Mouse (Mus musculus) liver, embryonic 11.5 days (tissue): ENCODE measurements around the gene Ubl3. TPM values are rescaled to one million over a fixed set of nuclear protein-coding genes. Genes with fewer than 3 reads are reported as not detected.

ENCODE experiments used
- ATAC-seq: fragments of 200-750 bp; cut with Nextera tagmentation; replicated peaks from 2 replicates; pipeline ENCODE4 v1.8.0; 2017; ENCODE audit warnings: moderate number of reproducible peaks, mild to moderate bottlenecking, moderate TSS enrichment, moderate library complexity; ENCODE audit not compliant: low FRiP score
- DNase-seq: peaks from one replicate; pipeline ENCODE4 v3.0.0-alpha.2; 2017; ENCODE audit warnings: low spot score
- H3K27ac ChIP-seq: fragments of 300-500 bp; sonication (generic); 2 replicates; pipeline ENCODE4 v1.5.1; 2014; ENCODE audit warnings: mild to moderate bottlenecking, low read depth, low read length, control low read depth
- H3K27me3 ChIP-seq: fragments of 300-500 bp; sonication (generic); replicated peaks from 2 replicates; pipeline ENCODE4 v1.6.1; 2014; ENCODE audit warnings: low read length, mixed read lengths; ENCODE audit not compliant: control insufficient read depth, insufficient read depth
- H3K36me3 ChIP-seq: fragments of 300-500 bp; sonication (generic); 2 replicates; pipeline ENCODE4 v1.6.1; 2014; ENCODE audit warnings: mild to moderate bottlenecking, low read length, moderate library complexity, mixed read lengths; ENCODE audit not compliant: control insufficient read depth, insufficient read depth
- H3K4me1 ChIP-seq: fragments of 300-500 bp; sonication (generic); replicated peaks from 2 replicates; pipeline ENCODE4 v1.6.1; 2014; ENCODE audit warnings: low read length, mixed read lengths; ENCODE audit not compliant: control insufficient read depth, insufficient read depth
- H3K4me2 ChIP-seq: fragments of 300-500 bp; sonication (generic); 2 replicates; pipeline ENCODE4 v1.6.1; 2014; ENCODE audit warnings: mild to moderate bottlenecking, control low read depth, moderate library complexity
- H3K4me3 ChIP-seq: fragments of 300-500 bp; sonication (generic); 2 replicates; pipeline ENCODE4 v1.5.1; 2014; ENCODE audit warnings: low read depth, low read length, control low read depth
- H3K9ac ChIP-seq: fragments of 300-500 bp; sonication (generic); 2 replicates; pipeline ENCODE4 v1.6.1; 2014; ENCODE audit warnings: low read depth, low read length, control low read depth
- H3K9me3 ChIP-seq: fragments of 300-500 bp; sonication (generic); 2 replicates; pipeline ENCODE4 v1.6.1; 2016; ENCODE audit warnings: low read length, inconsistent platforms, mixed read lengths; ENCODE audit not compliant: control insufficient read depth
- WGBS: fragments of 180-500 bp; shearing (Covaris S2); extraction: QIAGEN DNeasy Blood & Tissue Kit; methylation state at CpG from one replicate; pipeline ENCODE4 v1.1.7; 2014; 5-methylcytosine and 5-hydroxymethylcytosine counted together
- polyA plus RNA-seq: library from polyadenylated mRNA; unstranded; fragments of >200 nt; fragmentation: Nextera tagmentation; extraction: Ambion mirVana; gene quantifications from 2 replicates; pipeline ENCODE4 v1.2.1, GENCODE M21; 2014

Ubl3 gene
- polyA plus RNA-seq, 1 experiment from 2014 or later = 43.1 TPM

GRCm38 (mm10) chr5:148526631-148527030, 26.0 kb downstream of the Ubl3 start:
- Histone ChIP-seq H3K4me2 (no peak overlapping the region), H3K4me1 (no peaks in the 10 kb centered on the region; the same call in 1 of the 2 replicates), H3K27me3 (no peaks in the 10 kb centered on the region), H3K27ac (no peak overlapping the region), H3K9me3 (no peaks in the 10 kb centered on the region), H3K9ac (no peak overlapping the region), H3K4me3 (no peak overlapping the region), H3K36me3 (no peaks in the 10 kb centered on the region)
- no peak for DNase-seq
- ATAC-seq = no peak
- WGBS = 90% methylated on average over 8 of the region's 8 CpGs

DNA sequence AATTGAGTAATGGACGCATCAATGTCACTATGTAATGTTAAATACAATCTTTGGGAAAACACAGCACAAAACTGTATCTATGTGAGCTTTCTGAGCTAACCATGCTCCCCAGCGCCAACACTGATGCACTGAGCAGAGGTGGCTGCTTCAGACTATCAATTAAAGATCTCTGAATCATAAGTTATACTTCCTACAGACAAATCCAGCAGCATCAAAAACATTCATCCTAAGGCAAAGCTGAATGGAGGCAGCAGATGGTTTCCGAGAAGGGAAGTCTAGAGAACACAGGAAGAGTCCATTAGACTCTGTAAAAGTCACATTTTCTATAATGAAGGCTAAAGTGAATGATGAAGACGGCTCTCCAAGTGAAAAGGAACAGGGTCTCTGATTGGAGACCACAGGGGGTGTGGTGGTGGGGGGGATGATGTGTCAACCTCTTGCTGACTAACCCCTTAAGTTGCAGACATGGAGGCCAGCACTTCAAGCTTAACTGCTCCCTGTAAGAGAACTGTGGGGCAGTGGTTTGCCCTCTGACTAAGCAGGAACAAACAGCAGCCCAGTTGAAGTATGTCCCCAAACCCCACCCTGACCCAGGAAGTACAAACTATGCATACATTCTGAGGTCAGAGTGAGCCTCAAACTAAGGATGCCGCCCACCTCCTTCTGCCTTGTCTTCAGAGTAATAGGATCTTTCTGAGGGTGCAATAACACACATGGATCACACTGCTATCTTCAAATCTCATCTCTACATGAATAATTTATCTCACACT, 29.2 kb downstream of the Ubl3 start:
- no peak for ATAC-seq
- Histone ChIP-seq H3K9me3 (no peaks in the 10 kb centered on the region), H3K9ac (no peak overlapping the region), H3K4me2 (no peak overlapping the region), H3K36me3 (no peaks in the 10 kb centered on the region), H3K4me1 (no peaks in the 10 kb centered on the region; the same call in 1 of the 2 replicates), H3K27me3 (no peaks in the 10 kb centered on the region), H3K27ac (no peak overlapping the region), H3K4me3 (no peak overlapping the region)
- WGBS = 76% methylated on average over 5 of the region's 5 CpGs
- no peak for DNase-seq

DNA sequence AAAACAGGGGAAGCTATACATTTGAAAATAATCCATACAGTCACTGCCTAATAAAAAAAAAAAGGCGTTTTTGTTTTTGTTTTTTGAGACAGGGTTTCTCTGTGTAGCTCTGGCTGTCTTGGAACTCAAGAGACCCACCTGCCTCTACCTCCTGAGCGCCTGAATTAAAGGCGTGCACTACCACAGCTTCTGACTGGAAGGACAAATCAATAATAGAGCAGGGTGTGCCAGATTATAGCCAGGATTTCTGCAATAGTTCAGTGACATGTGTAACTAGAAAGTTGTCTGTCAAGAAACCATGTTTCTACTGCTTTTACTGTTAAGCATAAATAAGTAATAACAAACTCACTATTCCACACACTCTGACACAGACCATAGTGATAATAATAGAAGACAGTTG, 30.2 kb downstream of the Ubl3 start:
- Histone ChIP-seq H3K9ac (no peak overlapping the region), H3K36me3 (no peaks in the 10 kb centered on the region), H3K4me1 (no peaks in the 10 kb centered on the region; the same call in 1 of the 2 replicates), H3K9me3 (no peaks in the 10 kb centered on the region), H3K4me3 (no peak overlapping the region), H3K27me3 (no peaks in the 10 kb centered on the region), H3K27ac (no peak overlapping the region), H3K4me2 (no peak overlapping the region)
- DNase-seq = no peak
- 77% methylated on average over 3 of the region's 3 CpGs for WGBS
- ATAC-seq = no peak

DNA sequence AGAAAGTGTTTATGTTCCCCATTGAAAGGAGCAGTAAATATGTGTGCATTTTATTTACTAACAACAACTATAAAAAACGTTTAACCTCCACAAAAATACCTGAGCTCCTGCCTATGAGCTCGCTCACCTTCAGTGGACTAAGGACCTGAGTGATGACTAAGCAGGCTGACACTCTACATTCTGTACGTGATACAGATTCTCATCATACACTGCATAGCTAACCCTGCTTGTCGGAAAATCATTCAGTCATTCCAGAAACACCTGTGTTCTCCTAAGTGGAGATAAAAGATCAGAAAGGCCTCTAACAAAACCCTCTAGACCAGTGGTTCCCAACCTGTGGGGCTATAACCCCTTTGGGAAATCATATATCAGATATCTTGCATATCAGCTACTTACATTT, 35.1 kb downstream of the Ubl3 start:
- ATAC-seq = no peak
- H3K4me2 ChIP-seq = no peak overlapping the region
- no peak overlapping the region for H3K27ac ChIP-seq
- H3K36me3 ChIP-seq = no peaks in the 10 kb centered on the region
- H3K4me1 ChIP-seq = peaks cover 4% of the 10 kb centered on the region
- no peaks in the 10 kb centered on the region for H3K9me3 ChIP-seq
- DNase-seq = no peak
- no peak overlapping the region for H3K4me3 ChIP-seq
- H3K9ac ChIP-seq = no peak overlapping the region
- WGBS = 72% methylated on average over 4 of the region's 4 CpGs
- H3K27me3 ChIP-seq = no peaks in the 10 kb centered on the region

- no peak overlapping the region for H3K27ac ChIP-seq
Observed at GRCm38 (mm10) chr5:148512042-148512640, 40.4 kb downstream of the Ubl3 start.

GRCm38 (mm10) chr5:148510265-148510664, 42.3 kb downstream of the Ubl3 start:
- H3K36me3 ChIP-seq = peaks cover 15% of the 10 kb centered on the region; the same call in 1 of the 2 replicates

More at GRCm38 (mm10) chr5:148512042-148512640, 40.4 kb downstream of the Ubl3 start:
- 85% methylated on average over 5 of the region's 5 CpGs for WGBS
- no peak for ATAC-seq
- Histone ChIP-seq H3K9ac (no peak overlapping the region), H3K9me3 (no peaks in the 10 kb centered on the region), H3K36me3 (0 out of 2 replicates have a peak, but pooled peaks cover 2% of the 10 kb centered on the region), H3K4me1 (peaks cover 26% of the 10 kb centered on the region), H3K4me2 (no peak overlapping the region), H3K4me3 (no peak overlapping the region), H3K27me3 (no peaks in the 10 kb centered on the region)
- no peak for DNase-seq

GRCm38 (mm10) chr5:148509731-148510130, 42.9 kb downstream of the Ubl3 start:
- DNase-seq (no peak), ATAC-seq (no peak)
- Histone ChIP-seq H3K4me2 (0 out of 2 replicates have a peak overlapping the region, but pooled peaks have one; percentile 23), H3K27ac (peak overlapping the region; percentile 6; the same call in 1 of the 2 replicates), H3K4me1 (peaks cover 22% of the 10 kb centered on the region), H3K9ac (no peak overlapping the region), H3K4me3 (no peak overlapping the region), H3K36me3 (peaks cover 16% of the 10 kb centered on the region; the same call in 1 of the 2 replicates), H3K9me3 (no peaks in the 10 kb centered on the region), H3K27me3 (no peaks in the 10 kb centered on the region)
- 64% methylated on average over 7 of the region's 7 CpGs for WGBS

More at GRCm38 (mm10) chr5:148510265-148510664, 42.3 kb downstream of the Ubl3 start:
- Histone ChIP-seq H3K27me3 (no peaks in the 10 kb centered on the region), H3K27ac (no peak overlapping the region), H3K4me1 (peaks cover 26% of the 10 kb centered on the region), H3K4me2 (no peak overlapping the region), H3K9ac (no peak overlapping the region), H3K4me3 (no peak overlapping the region), H3K9me3 (no peaks in the 10 kb centered on the region)
- DNase-seq (no peak), ATAC-seq (peak; percentile 63)
- WGBS = 56% methylated on average over 2 of the region's 2 CpGs

DNA sequence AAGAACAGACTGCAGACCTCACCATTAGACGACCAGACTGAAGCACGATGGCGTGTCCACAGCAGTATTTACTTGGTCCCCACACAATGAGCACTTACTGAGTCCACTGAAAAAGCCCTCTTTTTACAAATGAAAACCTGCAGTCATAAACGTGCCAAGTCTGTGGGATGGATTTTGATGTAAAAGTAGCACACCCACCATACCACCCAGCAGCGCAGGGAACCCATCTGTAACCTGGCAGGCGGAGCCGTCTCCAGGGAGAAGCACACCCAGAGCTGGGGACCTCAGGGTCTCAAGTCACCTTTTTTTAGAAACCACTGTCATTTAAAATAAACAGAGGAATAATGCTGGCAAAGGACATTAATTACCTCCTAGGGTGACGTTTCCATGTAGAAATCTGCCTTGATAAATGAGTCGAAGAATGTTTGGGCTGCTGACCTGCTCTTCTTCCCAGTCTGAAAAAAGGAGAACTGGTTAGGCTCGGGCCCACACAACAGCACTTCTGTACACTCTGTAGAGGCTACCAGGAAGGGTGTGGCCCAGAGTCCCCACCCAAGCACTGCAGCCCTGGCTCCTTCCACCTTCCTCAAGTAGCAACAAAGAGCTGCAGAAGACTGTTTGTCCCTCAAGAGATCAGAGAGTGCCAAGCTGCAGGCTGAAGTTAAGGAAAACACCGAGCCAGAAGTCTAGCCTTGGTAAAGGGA, 43.5 kb downstream of the Ubl3 start:
- Histone ChIP-seq H3K36me3 (peaks cover 16% of the 10 kb centered on the region; the same call in 1 of the 2 replicates), H3K4me1 (peaks cover 22% of the 10 kb centered on the region), H3K27me3 (no peaks in the 10 kb centered on the region), H3K4me2 (0 out of 2 replicates have a peak overlapping the region, but pooled peaks have one; percentile 23), H3K9me3 (no peaks in the 10 kb centered on the region), H3K27ac (peak overlapping the region; percentile 6; the same call in 1 of the 2 replicates), H3K9ac (no peak overlapping the region), H3K4me3 (no peak overlapping the region)
- 63% methylated on average over 11 of the region's 11 CpGs for WGBS
- DNase-seq (no peak), ATAC-seq (peak; percentile 89)
